Mouse (Mus musculus) gastrocnemius, adult 8-10 months (tissue): ENCODE measurements at regions not wholly inside any gene's neighbourhood (a gene's known extent, or its start where the extent isn't known, plus 50 kb on each side); places are given as distances from the start of the nearest gene placed in this dataset.

Source experiments
- DNase-seq, 2 experiments: peaks; one replicate each; pipeline ENCODE4 v3.0.0; 2022; ENCODE audit warnings: low spot score in 2 of 2

- DNase-seq: no peak
These were observed 55.1 kb upstream of the Gpc1 start for GRCm38 (mm10) chr1:92776353-92776752.

- DNase-seq: no peak
These were observed 55.5 kb upstream of the Gpc1 start for GRCm38 (mm10) chr1:92775908-92776307.

DNA sequence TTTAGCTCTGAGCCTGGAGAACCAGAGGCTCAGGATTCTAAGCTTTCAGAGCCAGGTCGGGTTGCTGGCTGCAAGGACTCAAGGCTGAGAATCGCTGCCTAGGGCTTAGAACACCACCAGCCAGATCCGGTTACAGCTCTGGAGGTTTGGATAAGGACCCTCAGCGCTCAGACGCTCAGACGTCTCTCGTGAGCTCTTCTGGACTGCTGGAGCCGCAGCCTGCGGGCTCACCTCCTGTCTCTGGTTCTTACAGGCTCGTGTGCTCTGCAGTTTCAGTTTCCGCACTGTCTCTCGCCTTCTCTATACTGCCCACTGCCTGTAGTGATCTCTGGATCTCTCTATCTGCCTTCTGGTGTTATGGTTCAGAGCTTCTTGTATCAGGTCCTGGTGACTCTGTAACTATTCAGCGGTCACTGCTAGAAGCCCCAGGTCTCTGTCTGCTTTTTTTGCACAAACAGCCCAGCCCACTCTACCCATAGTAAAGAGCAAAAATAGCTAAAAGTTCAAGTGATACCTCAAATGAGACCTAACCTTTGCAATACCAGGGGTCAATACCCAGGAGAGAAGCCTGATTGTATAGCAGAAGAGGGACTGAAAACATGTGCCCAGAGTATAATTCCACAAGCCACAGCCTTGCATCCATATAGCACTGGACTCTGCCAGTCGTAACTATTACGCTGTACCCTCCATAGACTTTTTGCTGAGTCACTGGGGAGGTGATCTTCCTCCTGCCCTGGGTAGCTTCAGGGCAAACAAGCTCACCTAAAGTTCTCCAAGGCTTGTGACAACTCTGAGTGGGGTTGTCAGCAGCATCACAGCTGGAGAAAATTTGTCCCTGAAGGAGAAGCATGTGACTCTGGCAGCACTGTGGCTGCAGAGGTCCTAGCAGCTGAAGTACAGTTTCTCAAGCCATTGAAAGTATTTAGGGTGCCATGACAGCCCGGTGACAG is 56.4 kb upstream of the Gpc1 start:
- peak in 1 of 2 experiments; percentile 23 for DNase-seq

DNA sequence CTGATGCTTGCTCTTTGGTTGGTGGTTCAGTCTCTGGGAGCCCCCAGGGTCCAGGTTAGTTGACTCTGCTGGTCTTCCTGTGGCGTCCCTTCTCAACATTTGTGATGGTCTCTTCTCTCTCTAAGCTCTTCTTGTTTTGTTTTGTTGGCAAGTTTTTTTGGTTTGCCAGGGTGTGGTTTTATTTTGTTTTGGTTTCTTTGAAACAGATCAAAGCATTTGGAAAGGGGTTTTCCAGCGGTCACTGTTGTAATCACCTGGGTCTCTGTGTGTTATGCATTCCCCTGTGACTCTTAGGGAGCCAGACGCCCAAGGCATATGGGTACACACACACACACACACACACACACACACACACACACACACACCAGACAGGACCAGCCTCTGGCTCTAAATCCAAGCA is 57.4 kb upstream of the Gpc1 start:
- DNase-seq: no peak

DNA sequence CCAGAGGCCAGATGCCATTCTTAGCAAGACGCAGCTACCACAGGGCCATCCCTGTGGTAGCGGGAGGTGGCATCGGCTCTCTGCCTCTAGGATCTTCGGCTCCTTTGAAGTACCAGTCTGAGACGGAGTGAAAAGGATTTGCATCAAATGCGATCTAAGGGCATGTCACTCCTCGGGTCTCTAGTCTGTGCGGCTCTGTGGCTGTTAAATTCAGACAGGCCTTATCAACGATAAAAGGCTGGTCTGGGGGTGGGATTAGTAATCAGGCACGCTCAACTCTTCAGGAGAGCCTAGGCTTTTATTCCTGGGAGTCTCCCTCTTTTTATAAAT is 58.7 kb upstream of the Gpc1 start:
- no peak for DNase-seq

DNA sequence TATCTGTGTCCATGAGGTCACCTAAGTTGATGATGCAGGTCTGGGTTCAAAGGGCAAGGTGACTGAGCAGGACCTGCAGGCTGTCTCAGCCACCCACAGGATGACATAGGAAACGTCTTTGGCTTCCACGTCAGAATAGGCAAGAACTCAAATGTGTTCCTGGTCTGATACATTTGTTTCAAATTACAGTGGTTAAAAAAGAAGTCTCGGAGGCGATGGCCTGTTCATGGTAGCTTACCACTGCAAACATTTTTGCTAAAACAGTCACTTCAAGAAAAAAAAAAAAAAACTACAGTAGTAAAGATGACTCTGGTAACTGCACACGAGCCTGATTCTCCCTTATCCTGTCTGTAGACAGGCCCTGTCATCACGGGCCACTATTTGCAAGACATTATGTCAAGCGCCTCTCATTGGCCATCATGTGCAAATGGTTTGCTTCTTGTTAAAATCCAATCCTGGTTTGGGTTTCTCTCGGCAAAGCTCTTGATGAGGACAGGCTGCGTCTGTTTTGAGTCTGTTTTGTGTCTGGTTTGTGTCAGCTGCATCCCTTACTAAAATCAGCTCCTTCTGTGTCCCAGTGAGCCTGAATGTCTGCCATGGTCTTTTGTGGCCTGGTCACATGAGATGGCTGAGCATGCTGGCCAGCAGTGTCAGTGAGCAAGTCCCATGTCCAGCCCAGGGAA is 59.2 kb upstream of the Gpc1 start:
- no peak for DNase-seq

- DNase-seq: no peak
These were observed 61.7 kb upstream of the Gpc1 start for GRCm38 (mm10) chr1:92769696-92770095.

DNA sequence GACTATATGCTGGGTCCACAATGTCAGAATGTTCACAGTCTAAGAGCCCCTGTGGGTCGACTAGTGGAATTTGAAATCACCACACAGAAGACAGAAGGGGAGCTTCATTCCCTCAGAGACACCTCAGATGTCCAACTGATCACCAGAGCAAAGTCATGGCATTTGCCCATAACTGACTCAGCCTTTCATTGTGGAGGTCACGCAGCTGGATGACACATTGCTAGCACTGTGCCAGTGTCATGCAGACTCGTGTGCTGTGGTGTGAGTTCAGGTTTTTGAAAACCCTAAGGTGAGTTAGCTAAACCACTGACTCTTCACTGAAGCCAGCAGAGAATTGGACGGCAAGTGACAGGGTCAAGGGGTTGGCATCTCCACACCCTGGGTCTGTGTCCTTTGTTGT is 62.3 kb upstream of the Gpc1 start:
- no peak for DNase-seq

DNA sequence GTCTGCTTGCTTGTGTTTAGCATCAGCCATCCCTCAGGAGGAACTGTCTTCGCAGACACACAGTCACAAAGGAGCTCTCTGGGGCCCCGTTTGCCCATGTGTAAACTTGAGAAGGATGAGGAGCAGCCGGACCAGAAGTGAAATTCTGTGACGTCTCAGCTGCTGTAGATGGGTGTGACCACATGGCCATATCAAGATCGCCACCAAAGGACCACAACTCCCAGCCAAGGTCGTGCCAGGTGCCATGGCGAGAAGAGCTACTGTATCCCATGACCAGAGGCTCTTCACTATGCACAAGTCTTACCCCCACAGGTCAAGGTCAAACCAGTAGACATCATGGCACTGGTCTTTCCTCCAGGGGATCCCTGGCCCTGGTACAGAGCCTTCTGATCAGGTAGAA is 64.9 kb upstream of the Gpc1 start:
- DNase-seq: no peak

DNA sequence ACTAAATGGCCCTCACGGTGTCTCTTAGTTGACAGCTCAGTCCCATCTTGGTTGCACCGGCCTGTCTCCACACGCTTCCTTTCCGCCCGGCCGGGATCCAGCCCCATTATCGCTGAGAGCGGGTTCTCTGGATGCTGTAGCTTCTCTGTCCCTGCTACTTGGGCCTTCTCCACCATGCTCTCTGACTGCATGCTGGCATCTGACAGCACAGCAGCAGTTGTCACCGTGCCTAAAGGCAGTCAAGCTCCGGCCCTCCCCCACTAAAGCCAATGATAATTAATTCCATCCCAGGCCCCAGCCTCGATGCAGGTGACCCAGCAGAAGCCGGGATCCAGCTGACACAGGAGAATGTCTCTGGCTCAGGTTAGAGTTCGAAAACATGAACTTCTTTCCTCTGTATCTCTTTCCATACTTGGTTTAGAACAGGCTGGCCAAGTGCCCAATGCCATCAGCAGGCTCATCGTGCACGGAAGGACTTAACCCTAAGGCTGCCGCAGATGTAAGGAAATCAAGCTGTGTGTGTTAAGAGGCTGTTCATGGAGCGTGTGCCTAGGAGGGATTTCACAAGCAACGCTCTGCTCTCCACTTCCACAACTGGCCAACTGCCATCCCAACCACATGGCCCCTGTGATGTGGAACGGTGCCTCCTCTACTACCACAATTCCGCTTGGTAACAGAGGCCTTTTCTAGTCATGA is 76.5 kb upstream of the Gpc1 start:
- DNase-seq: no peak

DNA sequence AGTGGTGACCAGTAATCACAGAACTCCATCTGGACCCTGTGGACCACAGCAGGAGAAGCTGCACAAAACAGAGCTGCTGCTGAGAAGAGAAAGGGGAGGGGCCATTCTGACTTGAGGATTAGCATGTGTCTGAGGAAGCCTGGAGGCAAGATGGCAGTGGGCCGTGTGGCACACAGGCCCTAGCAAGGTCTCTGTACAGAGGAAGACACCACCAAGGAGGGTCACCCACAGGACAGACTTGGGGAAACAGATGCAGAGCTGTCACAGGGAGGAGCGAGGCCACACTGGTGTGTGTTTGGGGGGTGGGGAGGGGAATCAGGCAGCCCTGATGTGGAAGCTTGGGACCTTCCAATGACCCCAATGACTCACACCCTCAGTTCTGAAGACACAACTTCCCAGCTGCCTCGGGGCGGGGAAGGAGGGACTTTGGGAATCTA is 79.7 kb upstream of the Gpc1 start:
- DNase-seq: no peak

GRCm38 (mm10) chr1:92749475-92749874 is 82.0 kb upstream of the Gpc1 start:
- no peak for DNase-seq

GRCm38 (mm10) chr1:92745284-92745683 is 86.2 kb upstream of the Gpc1 start:
- no peak for DNase-seq

GRCm38 (mm10) chr1:92744528-92745241 is 86.8 kb upstream of the Gpc1 start:
- DNase-seq: no peak

DNA sequence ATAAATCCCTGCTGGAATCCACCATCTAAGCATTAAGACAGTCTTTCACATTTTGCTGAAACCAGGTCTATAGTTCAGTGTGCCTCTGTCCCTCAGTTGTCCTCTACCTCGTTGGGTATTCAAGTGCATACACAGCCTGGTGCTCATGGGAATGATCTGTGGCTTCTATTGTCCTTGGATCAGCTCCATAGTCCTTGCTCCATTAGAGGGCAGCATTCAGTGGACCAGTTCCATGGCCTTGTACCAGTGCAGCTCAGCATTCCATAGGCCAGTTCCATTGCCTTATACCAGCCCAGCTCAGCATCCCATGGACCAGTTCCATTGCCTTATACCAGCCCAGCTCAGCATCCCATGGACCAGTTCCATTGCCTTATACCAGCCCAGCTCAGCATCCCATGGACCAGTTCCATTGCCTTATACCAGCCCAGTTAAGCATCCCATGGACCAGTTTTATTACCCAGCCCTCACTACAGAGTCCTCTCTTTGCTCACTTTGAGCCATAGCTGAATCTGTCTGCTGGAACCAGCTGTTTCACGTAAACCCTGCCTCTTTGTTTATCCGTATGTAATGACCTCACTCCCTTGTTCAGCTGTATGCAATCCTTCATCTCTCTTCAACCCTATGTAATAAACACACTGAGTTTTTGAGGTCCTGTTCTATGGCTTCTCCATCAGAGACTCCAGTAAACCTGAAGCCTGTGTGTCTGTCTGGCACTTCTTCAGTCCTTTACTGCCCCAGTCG is 88.4 kb upstream of the Gpc1 start:
- no peak for DNase-seq

DNA sequence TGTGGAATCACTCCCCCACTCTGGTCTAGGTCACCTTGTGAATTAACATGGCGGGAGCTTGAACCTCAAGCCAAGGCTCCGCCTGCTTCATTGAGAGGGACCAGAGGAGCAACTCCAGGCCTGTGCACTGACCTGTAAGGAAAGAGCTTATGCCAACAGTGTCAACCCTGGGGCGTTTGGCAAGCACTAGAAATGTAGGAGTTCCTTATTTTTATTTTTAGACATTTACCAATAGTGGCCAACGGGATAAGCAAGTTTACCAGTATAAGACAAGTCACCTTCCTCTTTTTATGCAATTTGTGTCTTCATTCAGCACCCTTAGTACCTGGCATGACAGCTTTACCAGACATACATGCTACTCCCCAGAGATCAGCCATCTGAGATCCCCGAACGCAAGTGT is 89.1 kb upstream of the Gpc1 start:
- no peak for DNase-seq

DNA sequence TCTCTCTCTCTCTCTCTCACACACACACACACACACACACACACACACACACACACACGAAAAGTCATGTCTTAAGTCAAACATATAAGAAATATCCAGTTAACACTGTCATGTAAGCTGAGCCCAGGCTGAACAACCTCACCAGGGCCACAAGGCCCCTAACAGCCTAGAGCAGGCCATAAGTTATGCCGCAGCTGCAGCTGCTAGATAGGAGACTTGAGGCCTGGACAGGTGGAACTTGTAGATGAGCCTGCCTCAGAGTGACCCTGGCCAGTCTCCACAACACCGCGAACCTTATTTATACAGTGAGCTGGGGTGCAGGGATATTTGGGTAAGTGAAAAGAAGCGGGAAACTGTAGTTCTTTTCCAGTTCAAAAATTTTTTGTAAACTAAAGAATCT is 90.4 kb upstream of the Gpc1 start:
- no peak for DNase-seq

DNA sequence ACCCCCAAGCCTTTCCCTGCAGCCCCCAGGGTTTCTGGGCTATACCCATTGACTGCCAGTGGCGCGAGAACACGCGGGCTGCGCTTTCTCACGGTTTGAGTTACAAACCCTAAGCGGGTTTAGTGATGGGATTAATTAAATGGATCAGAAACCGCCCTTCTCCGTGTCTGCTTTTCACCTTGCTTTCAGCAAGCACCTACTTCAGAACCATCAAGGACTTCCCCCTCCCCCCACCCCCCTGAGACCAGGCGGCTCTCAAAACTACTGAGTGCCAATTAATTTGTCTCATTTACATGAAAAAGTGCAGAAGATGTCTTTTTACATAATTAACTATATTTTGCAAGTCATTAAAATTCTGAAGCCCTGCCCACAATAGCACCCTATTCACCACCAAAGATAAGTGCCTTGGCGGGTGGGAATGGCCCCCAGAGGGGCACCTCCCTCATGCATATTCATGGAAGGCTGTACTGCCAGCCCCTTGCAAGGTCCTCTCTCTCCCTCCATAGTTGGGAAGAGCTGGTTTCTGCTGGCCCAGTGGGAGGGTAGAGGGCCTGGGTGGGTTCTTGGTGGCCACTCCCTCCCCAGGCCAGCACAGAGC is 89.1 kb upstream of the Otos start:
- no peak for DNase-seq

DNA sequence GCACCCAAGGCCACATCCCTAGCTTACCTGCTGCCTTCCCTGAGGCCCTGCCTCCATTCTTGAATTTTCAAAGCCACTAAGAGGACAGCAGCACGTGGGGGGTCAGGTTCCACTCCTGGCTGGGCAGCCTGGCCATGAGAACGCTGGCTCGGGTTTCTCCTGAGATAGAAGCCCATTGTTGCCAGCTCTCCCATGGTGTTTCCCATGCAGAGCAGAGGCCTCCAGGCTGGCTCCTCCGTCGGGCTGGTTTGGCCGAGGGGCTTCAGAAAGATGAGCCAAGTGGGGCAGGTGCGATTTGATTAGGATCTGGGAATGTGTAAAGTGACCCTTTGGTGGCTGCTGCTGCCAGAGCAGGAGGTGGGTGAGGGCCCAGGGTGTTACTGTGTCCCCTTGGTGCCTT is 87.8 kb upstream of the Otos start:
- peak in 1 of 2 experiments; percentile 28 for DNase-seq

DNA sequence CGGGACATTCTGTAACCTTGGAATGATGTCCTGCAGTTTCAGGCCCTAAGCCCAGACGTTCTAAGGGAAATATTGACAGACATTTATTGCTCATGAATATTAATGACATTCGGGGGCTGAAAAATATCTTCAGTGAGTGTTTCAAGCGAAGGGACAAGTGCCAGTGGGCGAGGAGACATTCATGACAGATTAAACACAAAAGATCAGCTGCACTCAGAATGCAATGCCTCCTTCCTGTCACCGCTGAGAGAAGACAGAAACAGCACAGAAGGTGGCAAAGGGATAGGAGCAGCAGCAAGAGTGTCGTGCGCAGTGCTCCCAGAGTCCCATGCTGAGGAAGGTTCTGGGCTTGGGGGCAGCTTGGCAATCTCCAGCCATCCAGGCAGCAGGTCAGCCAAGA is 85.1 kb upstream of the Otos start:
- no peak for DNase-seq
